In the genomic region with DNA sequence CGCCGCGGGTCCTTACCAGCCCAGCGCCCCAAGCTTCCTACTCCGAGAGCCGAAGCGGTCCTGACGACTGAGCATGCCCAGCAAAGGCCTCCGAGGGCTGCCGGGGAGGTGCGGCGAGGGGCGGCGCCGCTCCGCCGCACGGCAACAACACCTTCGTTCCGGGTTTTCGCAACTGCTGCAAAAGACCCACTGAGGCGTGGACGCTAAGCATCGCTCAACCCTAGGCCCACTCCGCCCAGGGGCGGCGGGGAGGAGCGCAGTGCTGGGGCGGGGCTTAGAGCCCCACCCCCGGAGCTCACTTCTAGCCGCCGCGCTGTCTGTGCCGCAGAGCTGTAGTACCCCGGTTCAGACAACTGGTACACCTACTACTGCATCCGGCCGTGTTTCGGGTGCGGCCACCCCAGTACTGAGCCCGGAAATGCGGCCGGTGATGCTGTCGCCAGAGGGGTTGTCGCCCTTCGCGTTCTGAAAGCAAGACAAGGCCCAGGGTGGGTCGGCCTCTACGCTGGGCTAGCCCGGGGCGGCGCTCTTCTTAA, we compare ENCODE assay signal across 8 mouse cellular contexts. TPM values are rescaled to one million over a fixed set of nuclear protein-coding genes. Genes with fewer than 3 reads are reported as not detected.
DNase-seq lines count a peak whose midpoint lies in the region; ATAC-seq lines count a peak whose summit lies in the region.

No protein-coding gene starts in this region.

- H3K9me3 ChIP-seq in hindbrain, embryonic 14.5 days (ENCODE audit: control insufficient read depth, low read length) = no peaks in the 10 kb centered on the region

- H3K27ac ChIP-seq in hindbrain, embryonic 14.5 days = peak overlapping the region; percentile 99

- H3K36me3 ChIP-seq in hindbrain, embryonic 14.5 days (replicated peaks; ENCODE audit: control insufficient read depth, insufficient read depth) = no peaks in the 10 kb centered on the region

- ATAC-seq in hindbrain, embryonic 14.5 days (ENCODE audit: low FRiP score) = peak; percentile 97

- H3K27me3 ChIP-seq in hindbrain, embryonic 14.5 days (ENCODE audit: control insufficient read depth, insufficient read depth, low read length) = no peaks in the 10 kb centered on the region

- H3K4me2 ChIP-seq in hindbrain, embryonic 14.5 days (replicated peaks) = peak overlapping the region; percentile 80

- peaks cover 23% of the 10 kb centered on the region for H3K4me1 ChIP-seq in hindbrain, embryonic 14.5 days (replicated peaks; ENCODE audit: control insufficient read depth, insufficient read depth, low read length)

- peak; percentile 97 for DNase-seq in R1 (ENCODE audit: low read depth, low spot score)
- DNase-seq in cerebellum, postnatal 25 days = peak; percentile 93 to 95
- DNase-seq in frontal cortex, postnatal 25 days (ENCODE audit: low spot score in 2 of 2) = peak; percentile 81 to 82
- DNase-seq in hindbrain, embryonic 14.5 days (ENCODE audit: low spot score) = peak; percentile 94
- DNase-seq in layer of hippocampus, postnatal 36 days = peak; percentile 92
- peak; percentile 97 for DNase-seq in lung, postnatal 36 days
- DNase-seq in retina, postnatal 1 day = peak; percentile 98
- peak; percentile 83 to 92 for DNase-seq in urinary bladder, adult 18-20 months (ENCODE audit: low spot score in 2 of 2)

- H3K4me3 ChIP-seq in hindbrain, embryonic 14.5 days (replicated peaks; ENCODE audit: low read length) = peak overlapping the region; percentile 76

- H3K9ac ChIP-seq in hindbrain, embryonic 14.5 days = peak overlapping the region; percentile 93

- WGBS in hindbrain, embryonic 14.5 days = under 1% methylated on average over 51 of the region's 51 CpGs

RNA-seq across cellular contexts. Expression of a gene that starts 0.4 kb away (rescaled TPM):
- polyA plus RNA-seq in hindbrain, embryonic 14.5 days (2014; fragmentation: Nextera tagmentation; extraction: Ambion mirVana) = 8.1 and 9.6 TPM in 2 replicates
- 100 to 1,000 TPM; 106 TPM for total RNA-seq in layer of hippocampus, postnatal 36 days (2021)

Comparison
In these comparisons a context has a peak if more than half of its experiments do, and no peak if none do; other contexts are left out.
1. Peak in every context shown above with its lines: DNase-seq, ATAC-seq, H3K4me3 ChIP-seq and H3K27ac ChIP-seq.